Mouse (Mus musculus) heart, adult 2 months (tissue): ENCODE results near the gene Gabra4. TPM values are rescaled to one million over a fixed set of nuclear protein-coding genes. Genes with fewer than 3 reads are reported as not detected.
A peak's percentile ranks its signal among the peaks of the same experiment; 100 is the strongest.

Experiments used
- DNase-seq, 2 experiments: peaks; one replicate each; pipeline ENCODE4 v3.0.0; 2021
- H3K27ac ChIP-seq: fragments of 200-600 bp; 2 replicates; pipeline ENCODE4 v1.8.1; 2022
- H3K27me3 ChIP-seq: fragments of 200-500 bp; 2 replicates; pipeline ENCODE4 v1.6.1; 2012; ENCODE audit warnings: mild to moderate bottlenecking, low read length, inconsistent platforms, mixed read lengths; ENCODE audit not compliant: control insufficient read depth, insufficient read depth
- H3K36me3 ChIP-seq: fragments of 200-500 bp; 2 replicates; pipeline ENCODE4 v1.6.1; 2012; ENCODE audit warnings: low read length, inconsistent platforms; ENCODE audit not compliant: control insufficient read depth, insufficient read depth
- H3K4me1 ChIP-seq: fragments of 200-500 bp; 2 replicates; pipeline ENCODE4 v1.6.1; 2011; ENCODE audit warnings: low read length; ENCODE audit not compliant: control insufficient read depth, insufficient read depth
- H3K4me3 ChIP-seq: fragments of 200-600 bp; 2 replicates; pipeline ENCODE4 v1.8.1; 2022
- H3K79me2 ChIP-seq: fragments of 200-500 bp; replicated peaks from 2 replicates; pipeline ENCODE4 v1.6.1; 2012; ENCODE audit warnings: mild to moderate bottlenecking, inconsistent platforms, low read length, moderate library complexity, mixed read lengths; ENCODE audit not compliant: control insufficient read depth, insufficient read depth
- H3K9ac ChIP-seq: fragments of 200-500 bp; 2 replicates; pipeline ENCODE4 v1.6.1; 2012; ENCODE audit warnings: low read depth, mild to moderate bottlenecking, control low read depth, inconsistent platforms, low read length, mixed read lengths
- CTCF ChIP-seq: fragments of 200-600 bp; IDR thresholded peaks from 2 replicates; pipeline ENCODE4 v1.8.1; 2022; ENCODE audit warnings: antibody characterized with exemption, mild to moderate bottlenecking, moderate library complexity
- EP300 ChIP-seq: fragments of 200-500 bp; IDR thresholded peaks from 2 replicates; pipeline ENCODE4 v1.6.1; 2011; ENCODE audit warnings: low read depth, low read length, control low read depth; ENCODE audit not compliant: insufficient read depth
- POLR2A ChIP-seq: fragments of 200-500 bp; IDR thresholded peaks from 2 replicates; pipeline ENCODE4 v1.6.1; 2011; ENCODE audit warnings: mild to moderate bottlenecking, low read depth, low read length, control low read depth; ENCODE audit not compliant: insufficient read depth
- WGBS: fragments of 180-500 bp; shearing (Covaris S2); methylation state at CpG from one replicate; pipeline ENCODE4 v1.1.7; 2018; 5-methylcytosine and 5-hydroxymethylcytosine counted together
- intact Hi-C: fragments of 180-260 bp; cut with DNase I; formaldehyde crosslinking; loops from one replicate; pipeline ENCODE4 v1.15.1; 2025
- long read RNA-seq: library from polyadenylated mRNA; stranded (forward); transcript quantifications from one replicate; pipeline ENCODE4 v2.0.0, GENCODE M21; 2021
- polyA plus RNA-seq: library from polyadenylated mRNA; depleted of rRNA; stranded (reverse); fragments of >200 nt; gene quantifications from 2 replicates; pipeline ENCODE4 v1.2.3, GENCODE M21; 2012; rRNA removed
- total RNA-seq, 2 experiments: library from RNA; stranded (reverse); gene quantifications; 2 replicates each; pipeline ENCODE4 v1.2.3; 2021

Gabra4 gene
- total RNA-seq (not detected), polyA plus RNA-seq (not detected in 2 replicates)
- long read RNA-seq = 0 reads

GRCm38 (mm10) chr5:71658115-71658497 lies at the start of gene Gabra4:
Gene Gabra4, minus strand, starts transcription at chr5:71658308.
- no peak within 1 kb of the TSS for H3K9ac ChIP-seq
- WGBS = 2% methylated on average over 15 of the region's 15 CpGs

GRCm38 (mm10) chr5:71701273-71701614 lies 43.1 kb upstream of the Gabra4 start:
- Histone ChIP-seq H3K27ac (no peak overlapping the region), H3K9ac (no peak overlapping the region)
- intact Hi-C loops = loop anchor here (1.0 kb wide), 1 partner anchor 199 kb away; no protein-coding TSS in a partner anchor

More at GRCm38 (mm10) chr5:71658115-71658497, at the start of gene Gabra4:
- intact Hi-C loops = no loop called here
- H3K4me1 ChIP-seq = no peaks in the 10 kb centered on the region
- H3K4me3 ChIP-seq = peak within 1 kb of the TSS; percentile 45
- no peak for TF ChIP-seq EP300
- TF ChIP-seq CTCF = no peak
- TF ChIP-seq POLR2A = no peak
- DNase-seq = no peak
- no peak within 1 kb of the TSS for H3K27ac ChIP-seq
- no peaks in the 10 kb centered on the region; the same call in 1 of the 2 replicates for H3K27me3 ChIP-seq
- H3K79me2 ChIP-seq = no peaks in the 10 kb centered on the region
- no peaks in the 10 kb centered on the region for H3K36me3 ChIP-seq

GRCm38 (mm10) chr5:71700468-71701272 lies 42.6 kb upstream of the Gabra4 start:
- Histone ChIP-seq H3K4me1 (no peaks in the 10 kb centered on the region), H3K27me3 (peaks cover 2% of the 10 kb centered on the region), H3K27ac (no peak overlapping the region), H3K36me3 (no peaks in the 10 kb centered on the region), H3K79me2 (no peaks in the 10 kb centered on the region), H3K4me3 (peak overlapping the region; percentile 36), H3K9ac (no peak overlapping the region)
- WGBS = under 1% methylated on average over 46 of the region's 46 CpGs
- TF ChIP-seq CTCF (peak; percentile 54), POLR2A (no peak), EP300 (no peak)
- intact Hi-C loops = loop anchor here (1.0 kb wide), 1 partner anchor 198 kb away; no protein-coding TSS in a partner anchor
- peak; percentile 18 to 24 for DNase-seq

More at GRCm38 (mm10) chr5:71701273-71701614, 43.1 kb upstream of the Gabra4 start:
- H3K4me3 ChIP-seq = peak overlapping the region; percentile 36
- DNase-seq = no peak
- peaks cover 2% of the 10 kb centered on the region for H3K27me3 ChIP-seq
- no peaks in the 10 kb centered on the region for H3K79me2 ChIP-seq
- 1% methylated on average over 6 of the region's 6 CpGs for WGBS
- H3K4me1 ChIP-seq = no peaks in the 10 kb centered on the region
- H3K36me3 ChIP-seq = no peaks in the 10 kb centered on the region
- TF ChIP-seq EP300 = no peak
- TF ChIP-seq POLR2A = no peak
- no peak for TF ChIP-seq CTCF

GRCm38 (mm10) chr5:71699696-71700467 lies 41.8 kb upstream of the Gabra4 start:
- no peaks in the 10 kb centered on the region for H3K4me1 ChIP-seq
- 3% methylated on average over 19 of the region's 19 CpGs for WGBS
- peak overlapping the region; percentile 10; the same call in 1 of the 2 replicates for H3K4me3 ChIP-seq
- H3K27ac ChIP-seq = no peak overlapping the region
- H3K36me3 ChIP-seq = no peaks in the 10 kb centered on the region
- H3K9ac ChIP-seq = no peak overlapping the region
- H3K79me2 ChIP-seq = no peaks in the 10 kb centered on the region
- DNase-seq = peak; percentile 5 to 24
- intact Hi-C loops = no loop called here
- no peak for TF ChIP-seq EP300
- no peak for TF ChIP-seq POLR2A
- no peak for TF ChIP-seq CTCF
- peaks cover 2% of the 10 kb centered on the region for H3K27me3 ChIP-seq

- Histone ChIP-seq H3K79me2 (no peaks in the 10 kb centered on the region), H3K9ac (no peak overlapping the region), H3K36me3 (no peaks in the 10 kb centered on the region), H3K27me3 (no peaks in the 10 kb centered on the region), H3K4me3 (no peak overlapping the region), H3K27ac (no peak overlapping the region), H3K4me1 (no peaks in the 10 kb centered on the region)
- TF ChIP-seq CTCF (peak; percentile 31), POLR2A (no peak), EP300 (no peak)
- 56% methylated on average over 4 of the region's 4 CpGs for WGBS
- intact Hi-C loops = no loop called here
- no peak for DNase-seq
Observed at GRCm38 (mm10) chr5:71665593-71665992, 7.5 kb upstream of the Gabra4 start.
